Mouse (Mus musculus): ENCODE results near the gene Spib. TPM values are rescaled to one million over a fixed set of nuclear protein-coding genes. Genes with fewer than 3 reads are reported as not detected.

Spib gene
- polyA plus RNA-seq, 1 experiment from 2014 or later = not detected

- Histone ChIP-seq H3K9ac (replicated peaks; ENCODE audit: low read length) (no peak overlapping the region), H3K4me2 (ENCODE audit: low read length) (no peak overlapping the region), H3K36me3 (ENCODE audit: control insufficient read depth, insufficient read depth, low read length) (peaks cover 28% of the 10 kb centered on the region), H3K27ac (replicated peaks; ENCODE audit: low read depth, low read length) (no peak overlapping the region), H3K27me3 (ENCODE audit: control insufficient read depth, insufficient read depth, low read length) (0 out of 2 replicates have a peak, but pooled peaks cover 4% of the 10 kb centered on the region), H3K9me3 (ENCODE audit: control insufficient read depth, low read length) (no peaks in the 10 kb centered on the region), H3K4me1 (ENCODE audit: control insufficient read depth, insufficient read depth, low read length) (peaks cover under 1% of the 10 kb centered on the region; the same call in 1 of the 2 replicates), H3K4me3 (replicated peaks; ENCODE audit: low read depth, low read length) (no peak overlapping the region)
- DNase-seq (no peak), ATAC-seq (ENCODE audit: low FRiP score, low TSS enrichment) (no peak)
- 90% methylated on average over 29 of the region's 29 CpGs for WGBS
Observed at GRCm38 (mm10) chr7:44532918-44533745, 1.3 kb upstream of the Spib start.

- no peak overlapping the region for H3K4me3 ChIP-seq (replicated peaks; ENCODE audit: low read depth, low read length)
- H3K27me3 ChIP-seq (ENCODE audit: control insufficient read depth, insufficient read depth, low read length) = 0 out of 2 replicates have a peak, but pooled peaks cover 4% of the 10 kb centered on the region
- 59% methylated on average over 5 of the region's 5 CpGs for WGBS
Observed at GRCm38 (mm10) chr7:44531207-44531606, 664 bp downstream of the Spib start.

GRCm38 (mm10) chr7:44530507-44530906, 1.4 kb downstream of the Spib start:
- Histone ChIP-seq H3K4me2 (ENCODE audit: low read length) (no peak overlapping the region), H3K27me3 (ENCODE audit: control insufficient read depth, insufficient read depth, low read length) (0 out of 2 replicates have a peak, but pooled peaks cover 5% of the 10 kb centered on the region), H3K4me1 (ENCODE audit: control insufficient read depth, insufficient read depth, low read length) (peaks cover 6% of the 10 kb centered on the region; the same call in 1 of the 2 replicates), H3K4me3 (replicated peaks; ENCODE audit: low read depth, low read length) (no peak overlapping the region), H3K9ac (replicated peaks; ENCODE audit: low read length) (no peak overlapping the region), H3K36me3 (ENCODE audit: control insufficient read depth, insufficient read depth, low read length) (0 out of 2 replicates have a peak, but pooled peaks cover 6% of the 10 kb centered on the region), H3K9me3 (ENCODE audit: control insufficient read depth, low read length) (no peaks in the 10 kb centered on the region), H3K27ac (replicated peaks; ENCODE audit: low read depth, low read length) (no peak overlapping the region)
- WGBS = 82% methylated on average over 3 of the region's 3 CpGs
- ATAC-seq (ENCODE audit: low FRiP score, low TSS enrichment) = no peak
- DNase-seq = no peak

More at GRCm38 (mm10) chr7:44531207-44531606, 664 bp downstream of the Spib start:
- Histone ChIP-seq H3K9me3 (ENCODE audit: control insufficient read depth, low read length) (no peaks in the 10 kb centered on the region), H3K4me2 (ENCODE audit: low read length) (no peak overlapping the region), H3K4me1 (ENCODE audit: control insufficient read depth, insufficient read depth, low read length) (peaks cover 6% of the 10 kb centered on the region; the same call in 1 of the 2 replicates), H3K36me3 (ENCODE audit: control insufficient read depth, insufficient read depth, low read length) (peaks cover 13% of the 10 kb centered on the region; the same call in 1 of the 2 replicates), H3K9ac (replicated peaks; ENCODE audit: low read length) (no peak overlapping the region), H3K27ac (replicated peaks; ENCODE audit: low read depth, low read length) (no peak overlapping the region)
- DNase-seq (no peak), ATAC-seq (ENCODE audit: low FRiP score, low TSS enrichment) (no peak)

GRCm38 (mm10) chr7:44529518-44529917, 2.4 kb downstream of the Spib start:
- no peak overlapping the region for H3K4me2 ChIP-seq (ENCODE audit: low read length)
- no peak overlapping the region for H3K27ac ChIP-seq (replicated peaks; ENCODE audit: low read depth, low read length)
- H3K9ac ChIP-seq (replicated peaks; ENCODE audit: low read length) = no peak overlapping the region
- ATAC-seq (ENCODE audit: low FRiP score, low TSS enrichment) (no peak), DNase-seq (no peak)
- H3K27me3 ChIP-seq (ENCODE audit: control insufficient read depth, insufficient read depth, low read length) = 0 out of 2 replicates have a peak, but pooled peaks cover 9% of the 10 kb centered on the region
- 59% methylated on average over 5 of the region's 5 CpGs for WGBS
- no peaks in the 10 kb centered on the region for H3K9me3 ChIP-seq (ENCODE audit: control insufficient read depth, low read length)
- 0 out of 2 replicates have a peak, but pooled peaks cover 4% of the 10 kb centered on the region for H3K36me3 ChIP-seq (ENCODE audit: control insufficient read depth, insufficient read depth, low read length)
- H3K4me1 ChIP-seq (ENCODE audit: control insufficient read depth, insufficient read depth, low read length) = peaks cover 6% of the 10 kb centered on the region; the same call in 1 of the 2 replicates
- no peak overlapping the region for H3K4me3 ChIP-seq (replicated peaks; ENCODE audit: low read depth, low read length)

- Histone ChIP-seq H3K4me3 (replicated peaks; ENCODE audit: low read depth, low read length) (peak overlapping the region; percentile 30), H3K4me2 (ENCODE audit: low read length) (peak overlapping the region; percentile 64), H3K9ac (replicated peaks; ENCODE audit: low read length) (peak overlapping the region; percentile 47), H3K27me3 (ENCODE audit: control insufficient read depth, insufficient read depth, low read length) (peaks cover 22% of the 10 kb centered on the region; the same call in 1 of the 2 replicates), H3K9me3 (ENCODE audit: control insufficient read depth, low read length) (no peaks in the 10 kb centered on the region), H3K27ac (replicated peaks; ENCODE audit: low read depth, low read length) (no peak overlapping the region), H3K4me1 (ENCODE audit: control insufficient read depth, insufficient read depth, low read length) (peaks cover 6% of the 10 kb centered on the region; the same call in 1 of the 2 replicates), H3K36me3 (ENCODE audit: control insufficient read depth, insufficient read depth, low read length) (no peaks in the 10 kb centered on the region)
- ATAC-seq (ENCODE audit: low FRiP score, low TSS enrichment) (no peak), DNase-seq (peak; percentile 82)
- WGBS = 5% methylated on average over 40 of the region's 40 CpGs
Observed at GRCm38 (mm10) chr7:44527483-44528398, 4.1 kb downstream of the Spib start.

- WGBS = 88% methylated on average over 14 of the region's 14 CpGs
- Histone ChIP-seq H3K27ac (replicated peaks; ENCODE audit: low read depth, low read length) (no peak overlapping the region), H3K4me2 (ENCODE audit: low read length) (no peak overlapping the region), H3K9me3 (ENCODE audit: control insufficient read depth, low read length) (no peaks in the 10 kb centered on the region), H3K4me3 (replicated peaks; ENCODE audit: low read depth, low read length) (no peak overlapping the region), H3K9ac (replicated peaks; ENCODE audit: low read length) (no peak overlapping the region), H3K27me3 (ENCODE audit: control insufficient read depth, insufficient read depth, low read length) (peaks cover 32% of the 10 kb centered on the region; the same call in 1 of the 2 replicates), H3K36me3 (ENCODE audit: control insufficient read depth, insufficient read depth, low read length) (no peaks in the 10 kb centered on the region), H3K4me1 (ENCODE audit: control insufficient read depth, insufficient read depth, low read length) (peaks cover 8% of the 10 kb centered on the region; the same call in 1 of the 2 replicates)
- no peak for DNase-seq
- no peak for ATAC-seq (ENCODE audit: low FRiP score, low TSS enrichment)
Observed at GRCm38 (mm10) chr7:44526414-44527154, 5.3 kb downstream of the Spib start.

GRCm38 (mm10) chr7:44525126-44525832, 6.6 kb downstream of the Spib start:
- Histone ChIP-seq H3K9me3 (ENCODE audit: control insufficient read depth, low read length) (no peaks in the 10 kb centered on the region), H3K27ac (replicated peaks; ENCODE audit: low read depth, low read length) (no peak overlapping the region), H3K27me3 (ENCODE audit: control insufficient read depth, insufficient read depth, low read length) (peaks cover 32% of the 10 kb centered on the region; the same call in 1 of the 2 replicates), H3K9ac (replicated peaks; ENCODE audit: low read length) (no peak overlapping the region), H3K4me3 (replicated peaks; ENCODE audit: low read depth, low read length) (no peak overlapping the region), H3K36me3 (ENCODE audit: control insufficient read depth, insufficient read depth, low read length) (no peaks in the 10 kb centered on the region), H3K4me2 (ENCODE audit: low read length) (no peak overlapping the region), H3K4me1 (ENCODE audit: control insufficient read depth, insufficient read depth, low read length) (peaks cover 10% of the 10 kb centered on the region; the same call in 1 of the 2 replicates)
- DNase-seq (peak; percentile 49), ATAC-seq (ENCODE audit: low FRiP score, low TSS enrichment) (no peak)
- 15% methylated on average over 22 of the region's 22 CpGs for WGBS
